Mouse (Mus musculus) urinary bladder, postnatal 36 days (tissue): ENCODE measurements around the gene Gm10100.
"Not testable (repeated sequence)": the region's sequence is repeated elsewhere in the genome, so short reads cannot be mapped to it uniquely, and the experiment has no call there.

Experiments
- DNase-seq, 2 experiments: peaks; one replicate each; pipeline ENCODE4 v3.0.0; 2022; ENCODE audit warnings: low spot score in 2 of 2, mixed read lengths in 1 of 2

Gene Gm10100

GRCm38 (mm10) chr10:77752312-77752711, 26.0 kb downstream of the Gm10100 start:
- DNase-seq = not testable (repeated sequence)

- DNase-seq = no peak
Observed at GRCm38 (mm10) chr10:77753448-77753847, 27.2 kb downstream of the Gm10100 start.

GRCm38 (mm10) chr10:77759582-77759981, 33.3 kb downstream of the Gm10100 start, which contains the start of gene Gm3233:
Gene Gm3233 (minus strand): TSS chr10:77759682.
- DNase-seq = not testable (repeated sequence)

- DNase-seq = no peak
Observed at GRCm38 (mm10) chr10:77769727-77770126, 43.4 kb downstream of the Gm10100 start.

- DNase-seq = not testable (repeated sequence)
Observed at GRCm38 (mm10) chr10:77771225-77771624, 44.9 kb downstream of the Gm10100 start, which contains the start of gene Gm3238. Gene Gm3238 (minus strand): TSS chr10:77771325.

- not testable (repeated sequence) for DNase-seq
Observed at GRCm38 (mm10) chr10:77772142-77772541, 45.9 kb downstream of the Gm10100 start.
